Mouse (Mus musculus): ENCODE results near the gene Ercc4. TPM values are rescaled to one million over a fixed set of nuclear protein-coding genes. Genes with fewer than 3 reads are reported as not detected.
A peak's percentile ranks its signal among the peaks of the same experiment; 100 is the strongest.

Gene Ercc4
- polyA plus RNA-seq, 1 experiment from 2014 or later: 18.2 TPM

DNA sequence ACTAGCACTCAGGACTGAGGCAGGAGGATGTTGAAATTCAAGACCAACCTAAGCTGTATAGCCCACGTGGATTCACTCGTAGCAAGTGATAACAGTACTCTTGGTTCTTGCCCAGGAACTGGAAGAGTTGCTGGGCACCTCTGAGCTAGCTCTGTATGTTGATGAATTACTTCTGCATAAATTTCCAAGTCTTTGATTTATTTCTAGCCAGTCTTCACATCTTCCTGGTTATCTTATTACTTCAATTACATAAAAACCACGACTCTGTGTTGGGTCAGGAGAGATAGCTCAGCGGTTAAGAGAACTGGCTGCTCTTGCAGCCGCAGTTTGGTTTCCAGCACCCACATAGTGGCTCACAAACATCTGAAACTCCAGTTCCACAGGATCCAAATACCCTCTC lies 43.0 kb downstream of the Ercc4 start:
- Histone ChIP-seq H3K27ac (no peak overlapping the region), H3K4me2 (no peak overlapping the region), H3K4me3 (no peak overlapping the region), H3K27me3 (replicated peaks) (no peaks in the 10 kb centered on the region), H3K36me3 (replicated peaks) (peaks cover 18% of the 10 kb centered on the region; the same call in 1 of the 2 replicates), H3K9ac (no peak overlapping the region), H3K4me1 (no peaks in the 10 kb centered on the region), H3K9me3 (no peaks in the 10 kb centered on the region)
- no peak for ATAC-seq (replicated peaks)
- 95% methylated on average over 5 of the region's 5 CpGs for WGBS

- Histone ChIP-seq H3K9me3 (no peaks in the 10 kb centered on the region), H3K27me3 (replicated peaks) (no peaks in the 10 kb centered on the region), H3K36me3 (replicated peaks) (peaks cover 11% of the 10 kb centered on the region; the same call in 1 of the 2 replicates), H3K4me1 (no peaks in the 10 kb centered on the region), H3K4me3 (no peak overlapping the region), H3K9ac (no peak overlapping the region), H3K27ac (no peak overlapping the region), H3K4me2 (no peak overlapping the region)
- no peak for ATAC-seq (replicated peaks)
- 96% methylated on average over 4 of the region's 4 CpGs for WGBS
Observed at GRCm38 (mm10) chr16:13153215-13153614, 43.7 kb downstream of the Ercc4 start.

- no peak overlapping the region for H3K4me3 ChIP-seq
- H3K9me3 ChIP-seq: no peaks in the 10 kb centered on the region
- no peak overlapping the region for H3K9ac ChIP-seq
- H3K27me3 ChIP-seq (replicated peaks): no peaks in the 10 kb centered on the region
- no peak overlapping the region for H3K27ac ChIP-seq
- H3K4me1 ChIP-seq: peaks cover 11% of the 10 kb centered on the region
- H3K4me2 ChIP-seq: no peak overlapping the region
- H3K36me3 ChIP-seq (replicated peaks): peaks cover under 1% of the 10 kb centered on the region; the same call in 1 of the 2 replicates
- ATAC-seq (replicated peaks): no peak
Observed at GRCm38 (mm10) chr16:13154352-13154751, 44.9 kb downstream of the Ercc4 start.

- Histone ChIP-seq H3K27ac (no peak overlapping the region), H3K9me3 (no peaks in the 10 kb centered on the region), H3K36me3 (replicated peaks) (no peaks in the 10 kb centered on the region), H3K4me3 (no peak overlapping the region), H3K4me1 (peaks cover 19% of the 10 kb centered on the region), H3K27me3 (replicated peaks) (no peaks in the 10 kb centered on the region), H3K9ac (no peak overlapping the region), H3K4me2 (no peak overlapping the region)
- WGBS: 47% methylated on average over 6 of the region's 6 CpGs
- no peak for ATAC-seq (replicated peaks)
Observed at GRCm38 (mm10) chr16:13157314-13157713, 47.8 kb downstream of the Ercc4 start.

DNA sequence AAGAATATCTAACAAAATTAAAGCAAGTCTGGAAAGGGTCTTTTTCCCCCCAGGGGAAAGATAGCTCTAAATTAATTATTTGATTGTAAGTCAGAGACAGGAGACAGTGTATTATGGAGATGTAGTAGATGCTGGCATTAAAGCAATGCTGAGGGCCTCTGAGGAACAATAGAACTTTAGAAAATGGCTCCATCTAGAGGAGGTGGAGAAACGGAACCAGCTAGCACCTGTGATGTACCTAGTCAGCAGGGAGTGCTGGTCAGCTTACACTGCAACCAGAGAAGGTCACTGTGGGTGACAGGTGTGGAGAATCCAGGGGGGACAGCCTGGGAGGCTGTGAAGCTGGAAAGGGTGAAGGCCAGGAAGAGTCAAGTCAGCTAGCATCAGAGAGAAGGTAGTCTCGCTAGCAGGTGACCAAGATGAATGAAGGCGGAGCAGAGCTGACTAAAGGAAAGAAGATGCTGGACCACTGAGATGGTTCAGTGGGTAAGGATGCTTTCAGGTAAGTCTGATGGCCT lies 48.7 kb downstream of the Ercc4 start:
- H3K36me3 ChIP-seq (replicated peaks): no peaks in the 10 kb centered on the region
- no peak overlapping the region for H3K9ac ChIP-seq
- H3K27me3 ChIP-seq (replicated peaks): no peaks in the 10 kb centered on the region
- no peak overlapping the region for H3K4me3 ChIP-seq
- ATAC-seq (replicated peaks): no peak
- no peaks in the 10 kb centered on the region for H3K9me3 ChIP-seq
- H3K4me2 ChIP-seq: no peak overlapping the region
- WGBS: 61% methylated on average over 3 of the region's 3 CpGs
- no peak overlapping the region for H3K27ac ChIP-seq
- peaks cover 19% of the 10 kb centered on the region for H3K4me1 ChIP-seq

GRCm38 (mm10) chr16:13158906-13159889 lies 49.7 kb downstream of the Ercc4 start:
- H3K4me1 ChIP-seq: peaks cover 19% of the 10 kb centered on the region
- H3K9ac ChIP-seq: peak overlapping the region; percentile 22; the same call in 1 of the 2 replicates
- peak overlapping the region; percentile 52; the same call in 1 of the 2 replicates for H3K4me2 ChIP-seq
- H3K27me3 ChIP-seq (replicated peaks): no peaks in the 10 kb centered on the region
- no peaks in the 10 kb centered on the region for H3K36me3 ChIP-seq (replicated peaks)
- peak; percentile 74 for ATAC-seq (replicated peaks)
- no peaks in the 10 kb centered on the region for H3K9me3 ChIP-seq
- peak overlapping the region; percentile 71 for H3K27ac ChIP-seq
- no peak overlapping the region for H3K4me3 ChIP-seq
- WGBS: 41% methylated on average over 13 of the region's 13 CpGs

- peak; percentile 98 for ATAC-seq (replicated peaks)
Observed at GRCm38 (mm10) chr16:13159927-13160644, 50.6 kb downstream of the Ercc4 start.

DNA sequence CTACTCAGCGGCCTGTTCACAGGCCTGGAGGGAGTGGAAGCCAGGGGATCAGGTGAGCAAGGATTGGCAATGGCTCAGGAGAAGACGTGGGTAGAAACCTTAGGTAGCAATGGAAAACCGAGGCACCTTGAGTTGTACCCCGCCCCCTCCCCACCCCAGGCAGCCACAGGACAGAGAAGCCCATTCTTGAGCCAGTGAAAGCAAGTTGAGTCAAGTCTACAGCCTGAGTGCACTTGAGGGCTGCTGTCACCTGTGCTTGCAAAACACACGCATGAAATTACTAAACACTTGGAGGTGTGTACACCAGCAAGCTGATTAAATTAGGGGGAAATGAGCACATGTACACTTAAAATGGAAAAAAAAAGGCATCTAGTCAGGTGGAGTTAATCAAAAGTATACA lies 52.0 kb downstream of the Ercc4 start:
- no peaks in the 10 kb centered on the region for H3K9me3 ChIP-seq
- H3K4me1 ChIP-seq: peaks cover 19% of the 10 kb centered on the region
- no peak overlapping the region for H3K27ac ChIP-seq
- no peak overlapping the region for H3K4me2 ChIP-seq
- H3K36me3 ChIP-seq (replicated peaks): no peaks in the 10 kb centered on the region
- H3K9ac ChIP-seq: no peak overlapping the region
- H3K4me3 ChIP-seq: no peak overlapping the region
- 81% methylated on average over 5 of the region's 5 CpGs for WGBS
- ATAC-seq (replicated peaks): no peak
- H3K27me3 ChIP-seq (replicated peaks): no peaks in the 10 kb centered on the region

More at GRCm38 (mm10) chr16:13159927-13160644, 50.6 kb downstream of the Ercc4 start:
- Histone ChIP-seq H3K27me3 (replicated peaks) (no peaks in the 10 kb centered on the region), H3K4me2 (peak overlapping the region; percentile 52), H3K27ac (no peak overlapping the region), H3K9me3 (no peaks in the 10 kb centered on the region), H3K9ac (peak overlapping the region; percentile 22; the same call in 1 of the 2 replicates), H3K4me1 (peaks cover 19% of the 10 kb centered on the region), H3K36me3 (replicated peaks) (no peaks in the 10 kb centered on the region), H3K4me3 (peak overlapping the region; percentile 30)
- 5% methylated on average over 29 of the region's 29 CpGs for WGBS

- WGBS: 79% methylated on average over 3 of the region's 3 CpGs
- no peak overlapping the region for H3K27ac ChIP-seq
- no peak for ATAC-seq (replicated peaks)
- H3K4me1 ChIP-seq: no peaks in the 10 kb centered on the region
- H3K4me2 ChIP-seq: no peak overlapping the region
- no peaks in the 10 kb centered on the region for H3K27me3 ChIP-seq (replicated peaks)
- H3K9ac ChIP-seq: no peak overlapping the region
- H3K36me3 ChIP-seq (replicated peaks): no peaks in the 10 kb centered on the region
- no peaks in the 10 kb centered on the region; the same call in 1 of the 2 replicates for H3K9me3 ChIP-seq
- no peak overlapping the region for H3K4me3 ChIP-seq
Observed at GRCm38 (mm10) chr16:13167731-13168130, 58.2 kb downstream of the Ercc4 start.

DNA sequence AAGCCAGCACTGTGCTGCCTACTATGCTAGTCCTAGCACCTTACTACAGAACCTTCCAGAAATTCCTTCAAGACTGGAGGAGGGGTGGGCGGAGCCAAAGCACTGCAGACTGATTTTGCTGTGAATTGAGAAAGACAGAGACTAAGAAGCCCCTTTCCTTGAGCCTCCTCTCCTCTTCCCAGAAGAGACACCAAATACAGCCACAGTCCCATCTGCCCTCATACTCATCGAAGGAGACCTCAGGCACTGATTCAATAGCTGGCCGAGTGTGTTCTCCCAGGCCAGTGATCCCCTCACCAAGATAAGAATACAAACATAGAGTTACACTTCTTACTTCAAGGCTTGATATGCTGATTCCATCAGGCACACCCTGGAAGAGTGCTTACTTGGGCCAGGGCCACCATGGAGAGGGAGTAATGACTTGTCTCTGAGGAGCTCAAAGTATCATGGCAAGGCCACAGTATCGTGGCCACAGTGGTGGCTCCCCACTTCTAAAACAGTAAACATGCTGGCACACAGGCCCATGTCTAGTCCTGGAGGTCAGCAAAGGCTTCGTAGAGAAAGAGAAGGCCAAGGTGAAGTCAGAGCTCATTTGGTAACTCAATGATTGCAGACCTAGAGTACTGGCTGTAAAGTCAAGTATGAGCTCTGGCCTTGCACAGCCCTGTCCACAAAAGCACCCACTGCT lies 63.7 kb downstream of the Ercc4 start:
- ATAC-seq (replicated peaks): no peak
- H3K9ac ChIP-seq: no peak overlapping the region
- H3K4me2 ChIP-seq: no peak overlapping the region
- H3K27ac ChIP-seq: no peak overlapping the region
- WGBS: 92% methylated on average over 5 of the region's 5 CpGs
- no peak overlapping the region for H3K4me3 ChIP-seq
- H3K9me3 ChIP-seq: no peaks in the 10 kb centered on the region
- no peaks in the 10 kb centered on the region for H3K27me3 ChIP-seq (replicated peaks)
- H3K4me1 ChIP-seq: no peaks in the 10 kb centered on the region
- H3K36me3 ChIP-seq (replicated peaks): no peaks in the 10 kb centered on the region

GRCm38 (mm10) chr16:13182526-13182925 lies 73.0 kb downstream of the Ercc4 start:
- no peaks in the 10 kb centered on the region for H3K27me3 ChIP-seq (replicated peaks)
- H3K4me3 ChIP-seq: no peak overlapping the region
- no peak overlapping the region for H3K27ac ChIP-seq
- no peak for ATAC-seq (replicated peaks)
- H3K9me3 ChIP-seq: no peaks in the 10 kb centered on the region
- no peaks in the 10 kb centered on the region for H3K4me1 ChIP-seq
- no peak overlapping the region for H3K9ac ChIP-seq
- WGBS: 92% methylated on average over 5 of the region's 5 CpGs
- H3K36me3 ChIP-seq (replicated peaks): no peaks in the 10 kb centered on the region
- no peak overlapping the region for H3K4me2 ChIP-seq

Data from midbrain, embryonic 15.5 days (tissue).